Mouse (Mus musculus) C2C12 (cell line): ENCODE results near the gene Capn9. TPM values are rescaled to one million over a fixed set of nuclear protein-coding genes. Genes with fewer than 3 reads are reported as not detected.

Experiments
- H3K27me3 ChIP-seq: one replicate; pipeline ENCODE4 v1.6.1; 2011; ENCODE audit not compliant: control insufficient read depth, insufficient read depth, insufficient read length
- H3K36me3 ChIP-seq: one replicate; pipeline ENCODE4 v1.6.1; 2011; ENCODE audit not compliant: control insufficient read depth, insufficient read depth
- H3K4me3 ChIP-seq: one replicate; pipeline ENCODE4 v1.5.1; 2011; ENCODE audit warnings: mild to moderate bottlenecking, control low read depth; ENCODE audit not compliant: poor library complexity, insufficient read depth, severe bottlenecking
- H3K79me2 ChIP-seq: one replicate; pipeline ENCODE4 v1.6.1; 2011; ENCODE audit not compliant: control insufficient read depth, insufficient read depth
- H3K79me3 ChIP-seq: one replicate; pipeline ENCODE4 v1.6.1; 2011; ENCODE audit warnings: low read depth, control low read depth
- H3ac ChIP-seq: one replicate; pipeline ENCODE3; 2011; ENCODE audit warnings: low read depth; ENCODE audit not compliant: control insufficient read depth, insufficient read length
- CEBPB ChIP-seq: IDR thresholded peaks from one replicate; pipeline ENCODE4 v1.6.1; 2011; ENCODE audit warnings: low read depth, mild to moderate bottlenecking, control low read depth, moderate library complexity
- CTCF ChIP-seq: IDR thresholded peaks from one replicate; pipeline ENCODE4 v1.5.1; 2011; ENCODE audit not compliant: control insufficient read depth, insufficient read depth, insufficient read length
- FOSL1 ChIP-seq: IDR thresholded peaks from one replicate; pipeline ENCODE4 v1.8.0; 2011; ENCODE audit warnings: mild to moderate bottlenecking, low read length; ENCODE audit not compliant: poor library complexity, insufficient read depth, severe bottlenecking
- MAX ChIP-seq: IDR thresholded peaks from one replicate; pipeline ENCODE4 v1.6.1; 2011; ENCODE audit warnings: mild to moderate bottlenecking, control low read depth
- MYOD1 ChIP-seq: IDR thresholded peaks from one replicate; pipeline ENCODE4 v1.6.1; 2011; ENCODE audit warnings: low read depth; ENCODE audit not compliant: control insufficient read depth, insufficient read length
- MYOG ChIP-seq: IDR thresholded peaks from one replicate; pipeline ENCODE4 v1.6.1; 2011; ENCODE audit not compliant: control insufficient read depth, insufficient read length; ENCODE audit errors: extremely low read depth
- USF1 ChIP-seq: IDR thresholded peaks from one replicate; pipeline ENCODE4 v1.6.1; 2011; ENCODE audit warnings: low read depth, mild to moderate bottlenecking, control low read depth, moderate library complexity
- long read RNA-seq, 2 experiments: library from polyadenylated mRNA; unstranded; transcript quantifications; one replicate each; pipeline ENCODE4 v2.0.0; 2019 to 2020
- polyA plus RNA-seq: library from polyadenylated mRNA; unstranded; fragments of >200 nt; fragmentation: generic; extraction: Trizol; gene quantifications from one replicate; pipeline ENCODE4 v1.2.1, GENCODE M21; 2012; ENCODE audit warnings: missing spikeins

Capn9 gene
- not detected for polyA plus RNA-seq
- long read RNA-seq, experiment 1 = 0 reads
- long read RNA-seq, experiment 2 = 0 reads

DNA sequence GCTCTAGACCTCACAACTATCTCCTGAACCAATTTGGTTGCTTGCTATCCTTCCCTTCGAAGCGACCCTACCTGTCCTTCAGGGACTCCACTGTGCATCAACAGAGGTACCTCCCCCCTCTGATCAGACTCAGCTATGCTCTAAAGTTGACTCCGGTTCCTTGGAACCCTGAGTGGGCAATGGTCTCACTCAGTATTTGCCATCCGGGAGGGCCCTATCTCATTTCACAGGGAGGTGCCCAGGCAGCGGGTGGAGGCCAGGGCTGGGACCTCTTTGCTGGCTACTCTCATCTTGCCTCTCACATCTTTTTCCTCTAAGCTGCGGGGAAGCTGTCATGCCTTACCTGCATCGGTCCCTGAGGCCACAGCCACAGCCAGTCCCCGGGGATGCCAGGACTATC lies at the start of gene Capn9:
Capn9 (plus strand) TSS at position 301 of the 400 bp plus-strand sequence.
- Histone ChIP-seq H3K27me3 (peaks cover 24% of the 10 kb centered on the region), H3K79me2 (no peaks in the 10 kb centered on the region), H3K36me3 (no peaks in the 10 kb centered on the region), H3K79me3 (no peaks in the 10 kb centered on the region), H3ac (no peak within 1 kb of the TSS), H3K4me3 (no peak within 1 kb of the TSS)
- TF ChIP-seq MYOD1 = no peak
- no peak for TF ChIP-seq MYOG
- TF ChIP-seq FOSL1 = no peak
- TF ChIP-seq MAX = no peak

DNA sequence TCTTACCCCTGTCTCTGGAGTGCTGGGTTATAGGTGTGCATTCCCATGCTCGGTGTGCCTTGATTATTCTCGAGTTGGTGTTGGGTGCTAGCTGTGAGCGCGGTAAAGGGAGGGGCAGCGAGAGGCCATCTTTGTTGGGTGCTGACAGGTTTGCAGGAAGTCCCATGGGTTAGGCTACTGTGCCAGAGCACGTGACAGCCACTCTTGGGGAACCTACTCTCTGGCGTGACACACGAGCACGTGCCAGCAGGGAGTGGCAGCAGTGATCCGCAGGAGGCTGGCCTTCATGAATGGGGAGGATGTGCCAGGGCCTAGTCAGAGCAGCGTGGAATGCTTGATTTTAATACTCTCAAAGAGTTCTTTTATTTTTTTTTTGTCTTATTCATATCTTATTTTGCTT lies 49.6 kb upstream of the Capn9 start:
- Histone ChIP-seq H3K27me3 (no peaks in the 10 kb centered on the region), H3K79me2 (peaks cover 37% of the 10 kb centered on the region), H3K79me3 (peaks cover 12% of the 10 kb centered on the region), H3ac (no peak overlapping the region), H3K36me3 (peaks cover 20% of the 10 kb centered on the region), H3K4me3 (no peak overlapping the region)
- no peak for TF ChIP-seq CTCF
- no peak for TF ChIP-seq CEBPB
- no peak for TF ChIP-seq MYOG
- no peak for TF ChIP-seq MYOD1
- TF ChIP-seq USF1 = no peak
- TF ChIP-seq FOSL1 = no peak
- no peak for TF ChIP-seq MAX

DNA sequence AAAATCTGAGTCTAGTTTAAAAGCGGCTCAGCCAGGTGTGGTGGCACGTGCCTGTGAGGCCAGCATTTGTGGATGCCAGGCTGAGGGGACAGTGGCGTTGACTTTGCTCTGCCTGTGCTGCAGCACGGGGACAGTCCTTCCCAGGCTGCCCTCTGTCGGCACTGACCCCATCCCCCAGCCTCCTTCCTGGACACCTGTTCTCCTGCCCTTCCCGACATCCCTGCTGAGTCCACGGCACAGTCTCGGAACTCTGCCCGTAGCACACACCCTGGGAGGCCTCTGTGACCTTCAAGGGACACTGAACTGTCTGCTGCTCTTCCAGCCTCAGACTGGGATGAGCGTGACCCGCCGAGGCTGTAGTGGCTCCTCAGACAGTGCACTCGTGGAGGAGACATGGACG lies 45.8 kb upstream of the Capn9 start:
- H3K79me2 ChIP-seq = peaks cover under 1% of the 10 kb centered on the region
- no peak overlapping the region for H3K4me3 ChIP-seq
- no peaks in the 10 kb centered on the region for H3K27me3 ChIP-seq
- no peaks in the 10 kb centered on the region for H3K79me3 ChIP-seq
- no peak overlapping the region for H3ac ChIP-seq
- peaks cover 38% of the 10 kb centered on the region for H3K36me3 ChIP-seq
- no peak for TF ChIP-seq MYOD1
- TF ChIP-seq MAX = no peak
- TF ChIP-seq MYOG = no peak
- TF ChIP-seq USF1 = no peak
- no peak for TF ChIP-seq FOSL1
- TF ChIP-seq CTCF = no peak

DNA sequence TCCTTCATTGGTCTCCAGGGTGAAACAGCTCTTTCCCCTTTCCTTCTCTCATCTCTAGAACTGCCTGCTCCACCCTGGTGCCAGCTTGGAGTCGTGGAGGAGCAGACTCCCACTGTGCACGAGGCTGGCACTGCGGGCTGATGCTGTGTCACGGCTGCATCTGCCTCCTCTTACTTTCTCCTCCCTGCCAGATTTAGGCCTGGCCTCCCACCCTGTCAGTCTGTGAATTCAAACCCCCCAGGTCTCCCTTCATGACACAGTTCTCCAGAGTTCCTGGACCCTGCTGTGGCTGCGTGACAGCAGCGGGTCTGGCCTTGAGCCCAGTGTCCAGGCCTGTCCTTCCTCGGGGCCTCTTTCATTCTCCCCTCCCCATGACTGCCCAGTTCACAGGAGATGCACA lies 45.4 kb upstream of the Capn9 start:
- TF ChIP-seq CTCF = no peak
- no peak overlapping the region for H3K4me3 ChIP-seq
- peaks cover 38% of the 10 kb centered on the region for H3K36me3 ChIP-seq
- no peaks in the 10 kb centered on the region for H3K27me3 ChIP-seq
- no peaks in the 10 kb centered on the region for H3K79me3 ChIP-seq
- no peak overlapping the region for H3ac ChIP-seq
- no peaks in the 10 kb centered on the region for H3K79me2 ChIP-seq

DNA sequence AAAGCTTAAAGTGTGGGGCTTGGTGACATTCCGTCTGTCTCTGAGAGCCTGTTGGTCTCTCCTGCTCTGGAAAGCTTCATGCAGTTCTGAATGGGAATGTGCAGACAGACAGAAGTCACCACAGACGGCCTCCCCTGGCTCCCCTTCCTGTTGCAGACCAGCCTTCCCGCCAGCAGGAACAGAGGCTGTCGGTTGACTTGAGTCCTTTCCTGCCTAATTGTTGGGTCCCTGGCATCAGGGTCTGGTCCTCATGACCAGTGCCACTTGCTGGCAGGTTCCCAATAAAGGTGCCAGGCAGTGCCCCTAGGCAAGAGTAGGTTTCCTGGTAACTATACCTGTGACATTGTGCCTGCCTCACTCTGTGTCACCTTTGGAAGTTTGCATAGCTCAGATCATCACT lies 44.9 kb upstream of the Capn9 start:
- peaks cover 42% of the 10 kb centered on the region for H3K36me3 ChIP-seq
- H3K79me3 ChIP-seq = no peaks in the 10 kb centered on the region
- no peaks in the 10 kb centered on the region for H3K79me2 ChIP-seq
- no peak overlapping the region for H3K4me3 ChIP-seq
- H3ac ChIP-seq = no peak overlapping the region
- no peaks in the 10 kb centered on the region for H3K27me3 ChIP-seq
- TF ChIP-seq CTCF = no peak
- no peak for TF ChIP-seq CEBPB
- TF ChIP-seq MYOD1 = no peak
- no peak for TF ChIP-seq MAX
- no peak for TF ChIP-seq MYOG
- no peak for TF ChIP-seq USF1
- no peak for TF ChIP-seq FOSL1

DNA sequence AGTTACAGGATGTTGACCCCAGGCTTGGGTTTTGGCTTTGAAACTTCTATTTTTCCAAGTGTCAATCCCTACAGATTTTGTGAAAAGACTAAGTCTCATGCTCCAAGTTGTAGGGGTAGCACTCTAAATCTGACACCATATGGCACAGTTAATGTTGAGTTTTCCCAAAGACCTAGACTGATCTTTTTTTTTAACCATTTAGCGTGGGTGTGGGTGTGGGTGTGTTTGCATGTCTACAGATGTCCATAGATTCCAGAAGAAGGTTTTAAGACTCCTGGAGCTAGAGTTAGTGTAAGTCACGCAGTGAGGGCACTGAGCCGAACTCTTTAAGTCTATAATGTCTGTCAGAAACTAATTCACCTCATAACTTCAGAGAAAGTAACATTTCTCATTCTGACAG lies 43.3 kb upstream of the Capn9 start:
- TF ChIP-seq MAX (no peak), MYOG (no peak), CTCF (no peak), USF1 (no peak), FOSL1 (no peak), MYOD1 (no peak), CEBPB (no peak)
- H3K36me3 ChIP-seq = peaks cover 50% of the 10 kb centered on the region

More for the DNA sequence above, 43.3 kb upstream of the Capn9 start:
- no peaks in the 10 kb centered on the region for H3K27me3 ChIP-seq
- no peaks in the 10 kb centered on the region for H3K79me3 ChIP-seq
- no peak overlapping the region for H3ac ChIP-seq
- no peak overlapping the region for H3K4me3 ChIP-seq
- H3K79me2 ChIP-seq = no peaks in the 10 kb centered on the region
